ENCODE assay signal across 24 mouse cellular contexts in genomic region chr7:113073781-113074180, GRCm38 (mm10).
A peak's percentile ranks its signal among the peaks of the same experiment; 100 is the strongest.
DNase-seq lines count a peak whose midpoint lies in the region; ATAC-seq and TF ChIP-seq lines count a peak whose summit lies in the region.
"Had no signal": no experiment of that assay in that cellular context is flagged by ENCODE, and none has a peak within 500 bp of the region (broad histone marks: within the 10 kb centered on the region; RNA-seq: fewer than 3 reads in every experiment).

No protein-coding gene starts in this region.

- in situ Hi-C loops in CH12.LX (cut with MboI; ENCODE audit: low pct_ligation_motif_present, low pct_unique_long_range_greater_than_20kb, low sequenced_read_pairs) = no loop called here

- no peak overlapping the region for H3K4me3 ChIP-seq in midbrain, postnatal 0 days (ENCODE audit: low read depth, low read length)
- H3K4me3 ChIP-seq in midbrain, embryonic 16.5 days (ENCODE audit: low read depth, low read length) = no peak overlapping the region
- no peak overlapping the region for H3K4me3 ChIP-seq in CH12.LX (replicated peaks in 1 of 3; ENCODE audit: low read depth in 2 of 3, low read length in 2 of 3, poor library complexity in 1 of 3)
- no peak overlapping the region for H3K4me3 ChIP-seq in neural tube, embryonic 15.5 days (replicated peaks)
- no peak overlapping the region for H3K4me3 ChIP-seq in intestine, embryonic 16.5 days (ENCODE audit: low read length)
- H3K4me3 ChIP-seq: hindbrain, embryonic 12.5 days; kidney, embryonic 15.5 days; limb, embryonic 13.5 days; liver, embryonic 12.5 days had no signal

- H3K27ac ChIP-seq in midbrain, postnatal 0 days (ENCODE audit: low read depth, low read length) = no peak overlapping the region
- no peak overlapping the region for H3K27ac ChIP-seq in midbrain, embryonic 16.5 days (ENCODE audit: low read length)
- H3K27ac ChIP-seq in CH12.LX (ENCODE audit: insufficient read depth, low read depth) = no peak overlapping the region
- peak overlapping the region; percentile 23; the same call in 1 of the 2 replicates for H3K27ac ChIP-seq in neural tube, embryonic 15.5 days (replicated peaks)
- H3K27ac ChIP-seq in intestine, embryonic 16.5 days (ENCODE audit: low read length) = no peak overlapping the region
- H3K27ac ChIP-seq: hindbrain, embryonic 12.5 days; kidney, embryonic 15.5 days; limb, embryonic 13.5 days; liver, embryonic 12.5 days; macrophage had no signal

- H3K36me3 ChIP-seq in midbrain, postnatal 0 days (ENCODE audit: insufficient read depth, low read length) = no peaks in the 10 kb centered on the region
- no peaks in the 10 kb centered on the region for H3K36me3 ChIP-seq in midbrain, embryonic 16.5 days (ENCODE audit: control insufficient read depth, insufficient read depth, low read length)
- no peaks in the 10 kb centered on the region for H3K36me3 ChIP-seq in CH12.LX (replicated peaks in 1 of 2; ENCODE audit: control insufficient read depth in 1 of 2, insufficient read depth in 1 of 2, low read length in 1 of 2)
- no peaks in the 10 kb centered on the region for H3K36me3 ChIP-seq in neural tube, embryonic 15.5 days
- H3K36me3 ChIP-seq in intestine, embryonic 16.5 days (ENCODE audit: control insufficient read depth, insufficient read depth, low read length) = no peaks in the 10 kb centered on the region
- H3K36me3 ChIP-seq: hindbrain, embryonic 12.5 days; kidney, embryonic 15.5 days; limb, embryonic 13.5 days; liver, embryonic 12.5 days had no signal

- TF ChIP-seq CTCF in midbrain, postnatal 0 days (IDR thresholded peaks at IDR 0.05) = peak; percentile 18; the same call in 1 of the 2 replicates
- peak in 1 of 2 experiments; percentile 34; a peak in 1 of 4 replicates for TF ChIP-seq CTCF in CH12.LX (conservative IDR thresholded peaks at IDR 0.05 in 1 of 2, IDR thresholded peaks at IDR 0.05 in 1 of 2; ENCODE audit: low read depth in 2 of 2, low read length in 2 of 2)

- no peak for TF ChIP-seq EP300 in CH12.LX (IDR thresholded peaks at IDR 0.05; ENCODE audit: low read length)

- 41% methylated on average over 6 of the region's 6 CpGs for WGBS in midbrain, postnatal 0 days
- WGBS in midbrain, embryonic 16.5 days = 34% methylated on average over 6 of the region's 6 CpGs
- 13% methylated on average over 6 of the region's 6 CpGs for WGBS in neural tube, embryonic 15.5 days
- WGBS in intestine, embryonic 16.5 days = 58% methylated on average over 6 of the region's 6 CpGs

- H3K79me2 ChIP-seq in CH12.LX (replicated peaks; ENCODE audit: control insufficient read depth, extremely low read depth, insufficient read depth, poor library complexity, severe bottlenecking) = no peaks in the 10 kb centered on the region

- H3K9me3 ChIP-seq in midbrain, postnatal 0 days (ENCODE audit: low read length) = no peaks in the 10 kb centered on the region
- H3K9me3 ChIP-seq in midbrain, embryonic 16.5 days (replicated peaks; ENCODE audit: control insufficient read depth, low read length, poor library complexity, severe bottlenecking) = no peaks in the 10 kb centered on the region
- peaks cover 6% of the 10 kb centered on the region for H3K9me3 ChIP-seq in CH12.LX (replicated peaks; ENCODE audit: low read length)
- no peaks in the 10 kb centered on the region for H3K9me3 ChIP-seq in neural tube, embryonic 15.5 days (replicated peaks)
- no peaks in the 10 kb centered on the region for H3K9me3 ChIP-seq in intestine, embryonic 16.5 days (ENCODE audit: control insufficient read depth, low read length)
- H3K9me3 ChIP-seq: hindbrain, embryonic 12.5 days; kidney, embryonic 15.5 days; limb, embryonic 13.5 days; liver, embryonic 12.5 days had no signal

- no peak for TF ChIP-seq POLR2A in CH12.LX (IDR thresholded peaks at IDR 0.05; ENCODE audit: low read depth, low read length)

- H3K9ac ChIP-seq in midbrain, postnatal 0 days (replicated peaks; ENCODE audit: low read length, poor library complexity, severe bottlenecking) = no peak overlapping the region
- H3K9ac ChIP-seq in midbrain, embryonic 16.5 days (ENCODE audit: low read depth, low read length) = no peak overlapping the region
- H3K9ac ChIP-seq in CH12.LX (ENCODE audit: insufficient read depth, low read depth) = no peak overlapping the region
- H3K9ac ChIP-seq in neural tube, embryonic 15.5 days (replicated peaks) = no peak overlapping the region
- H3K9ac ChIP-seq in intestine, embryonic 16.5 days (ENCODE audit: low read depth, low read length) = no peak overlapping the region
- H3K9ac ChIP-seq: hindbrain, embryonic 12.5 days; kidney, embryonic 15.5 days; limb, embryonic 13.5 days; liver, embryonic 12.5 days had no signal

- no peak for ATAC-seq in midbrain, postnatal 0 days (ENCODE audit: low FRiP score)
- ATAC-seq in midbrain, embryonic 16.5 days = no peak
- ATAC-seq in neural tube, embryonic 15.5 days (ENCODE audit: low FRiP score) = no peak; the same call in 1 of the 2 replicates
- no peak for ATAC-seq in intestine, embryonic 16.5 days
- ATAC-seq: forebrain, embryonic 16.5 days; inflammation-experienced regulatory T-cells, adult 6 months; liver, embryonic 12.5 days; lung, postnatal 0 days had no signal

- H3K4me1 ChIP-seq in midbrain, postnatal 0 days (ENCODE audit: insufficient read depth, low read length) = no peaks in the 10 kb centered on the region
- 0 out of 2 replicates have a peak, but pooled peaks cover 4% of the 10 kb centered on the region for H3K4me1 ChIP-seq in midbrain, embryonic 16.5 days (ENCODE audit: control insufficient read depth, insufficient read depth, low read length)
- peaks cover 0 to 25% of the 10 kb centered on the region in 2 experiments; a peak in 3 of 4 replicates for H3K4me1 ChIP-seq in CH12.LX (ENCODE audit: control insufficient read depth in 1 of 2, insufficient read depth in 2 of 2)
- peaks cover 5% of the 10 kb centered on the region for H3K4me1 ChIP-seq in neural tube, embryonic 15.5 days
- no peaks in the 10 kb centered on the region for H3K4me1 ChIP-seq in intestine, embryonic 16.5 days (ENCODE audit: control insufficient read depth, insufficient read depth, low read length)
- H3K4me1 ChIP-seq: liver, embryonic 12.5 days had no signal

- no peak overlapping the region for H3K4me2 ChIP-seq in midbrain, postnatal 0 days (ENCODE audit: low read depth, low read length, poor library complexity, severe bottlenecking)
- no peak overlapping the region for H3K4me2 ChIP-seq in midbrain, embryonic 16.5 days (ENCODE audit: low read length)
- H3K4me2 ChIP-seq in CH12.LX (ENCODE audit: insufficient read depth, low read depth, poor library complexity, severe bottlenecking) = peak overlapping the region; percentile 21; the same call in 1 of the 2 replicates
- no peak overlapping the region for H3K4me2 ChIP-seq in neural tube, embryonic 15.5 days
- no peak overlapping the region for H3K4me2 ChIP-seq in intestine, embryonic 16.5 days (ENCODE audit: low read depth, low read length)
- H3K4me2 ChIP-seq: hindbrain, embryonic 12.5 days; kidney, embryonic 15.5 days; limb, embryonic 13.5 days; liver, embryonic 12.5 days had no signal

- intact Hi-C loops in heart, postnatal 10 days (cut with DNase I) = no loop called here

- DNase-seq in heart, adult 11 months = peak; percentile 86
- DNase-seq in heart, postnatal 10 days = no peak
- no peak for DNase-seq in midbrain, postnatal 0 days (ENCODE audit: low spot score)
- DNase-seq in CH12.LX (ENCODE audit: extremely low read depth) = peak; percentile 72
- no peak for DNase-seq in lung, postnatal 14 days
- DNase-seq: adrenal gland, postnatal 36 days; cerebellum, adult 2 months; cerebellum, postnatal 14 days; kidney, adult 18-20 months; kidney, postnatal 25 days; lung, adult 18-20 months; thymus, adult 2 months; thymus, postnatal 36 days had no signal

- TF ChIP-seq RAD21 in CH12.LX (IDR thresholded peaks at IDR 0.05; ENCODE audit: low read depth, low read length) = peak; percentile 31

- H3K27me3 ChIP-seq in midbrain, postnatal 0 days (ENCODE audit: insufficient read depth, low read length) = no peaks in the 10 kb centered on the region
- no peaks in the 10 kb centered on the region for H3K27me3 ChIP-seq in midbrain, embryonic 16.5 days (ENCODE audit: control insufficient read depth, insufficient read depth, low read depth, low read length)
- no peaks in the 10 kb centered on the region for H3K27me3 ChIP-seq in CH12.LX (replicated peaks)
- no peaks in the 10 kb centered on the region for H3K27me3 ChIP-seq in neural tube, embryonic 15.5 days (replicated peaks)
- H3K27me3 ChIP-seq in intestine, embryonic 16.5 days (replicated peaks; ENCODE audit: control insufficient read depth, insufficient read depth, low read length) = no peaks in the 10 kb centered on the region
- H3K27me3 ChIP-seq: hindbrain, embryonic 12.5 days; kidney, embryonic 15.5 days; limb, embryonic 13.5 days; liver, embryonic 12.5 days had no signal

- dilution Hi-C loops in CH12.LX (cut with MboI; ENCODE audit: extremely low pct_ligation_motif_present, extremely low pct_unique_long_range_greater_than_20kb, low sequenced_read_pairs) = no loop called here

TF ChIP-seq in CH12.LX, 34 proteins besides CTCF, POLR2A, EP300 and RAD21:
- TF ChIP-seq MYC (IDR thresholded peaks at IDR 0.05; ENCODE audit: low read depth, low read length) (no peak), BHLHE40 (IDR thresholded peaks at IDR 0.05; ENCODE audit: low read depth, low read length) (0 out of 2 replicates have a peak, but pooled peaks have one; percentile 6), ZMIZ1 (IDR thresholded peaks at IDR 0.05; ENCODE audit: low read depth, low read length) (no peak), ZC3H11A (IDR thresholded peaks at IDR 0.05; ENCODE audit: low read depth, low read length) (no peak), USF1 (IDR thresholded peaks at IDR 0.05; ENCODE audit: low read depth, low read length) (no peak), SMC3 (IDR thresholded peaks at IDR 0.05; ENCODE audit: low read depth, low read length) (peak; percentile 47), MAZ (IDR thresholded peaks at IDR 0.05; ENCODE audit: low read depth, low read length) (no peak), NRF1 (IDR thresholded peaks at IDR 0.05; ENCODE audit: low read depth, low read length) (no peak), UBTF (IDR thresholded peaks at IDR 0.05; ENCODE audit: low read depth, low read length) (no peak), IRF4 (IDR thresholded peaks at IDR 0.05; ENCODE audit: low read depth, low read length) (no peak), ETS1 (conservative IDR thresholded peaks at IDR 0.05; ENCODE audit: low read depth, low read length) (peak; percentile 37; the same call in 1 of the 2 replicates), NELFE (IDR thresholded peaks at IDR 0.05; ENCODE audit: low read depth, low read length) (no peak), GABPA (IDR thresholded peaks at IDR 0.05; ENCODE audit: insufficient replicate concordance, low read depth, low read length) (no peak), CHD2 (IDR thresholded peaks at IDR 0.05; ENCODE audit: low read length) (no peak)
TF ChIP-seq in CH12.LX: peak in this region for 3.

Comparison
In these comparisons a context has a peak if more than half of its experiments do, and no peak if none do; other contexts are left out.
1. DNase-seq: peak in heart, adult 11 months (single experiment) and CH12.LX (single experiment); none in heart, postnatal 10 days (0 of 2), midbrain, postnatal 0 days (single experiment) and lung, postnatal 14 days (single experiment).